ENCODE assay signal across 17 mouse cellular contexts in the genomic region with DNA sequence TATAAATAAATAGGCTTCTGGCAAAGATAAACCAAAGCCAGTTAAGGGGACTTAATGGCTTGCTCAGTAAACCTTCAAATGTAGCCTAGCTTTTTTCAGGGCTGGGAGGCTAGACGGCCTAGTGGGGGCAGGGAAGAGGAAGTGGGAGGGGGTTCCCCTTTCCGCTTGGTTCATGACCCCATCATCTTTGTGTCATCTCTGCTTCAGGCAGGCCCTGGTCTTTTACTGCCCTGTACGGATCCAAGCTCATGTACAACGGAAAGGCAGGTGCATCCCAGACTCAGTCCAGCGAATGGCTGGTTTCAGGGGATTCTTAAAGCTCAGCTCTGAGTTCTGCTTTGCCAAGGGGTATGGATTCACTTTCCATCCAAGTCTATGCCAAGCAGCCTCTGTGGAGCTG.
"Had no signal": no experiment of that assay in that cellular context is flagged by ENCODE, and none has a peak within 500 bp of the region (broad histone marks: within the 10 kb centered on the region; RNA-seq: fewer than 3 reads in every experiment).

No protein-coding gene starts in this region.

- H3K9me3 ChIP-seq: limb, embryonic 15.5 days; midbrain, embryonic 10.5 days; neural tube, embryonic 12.5 days had no signal

- H3K4me2 ChIP-seq: limb, embryonic 15.5 days; neural tube, embryonic 12.5 days had no signal

- H3K27ac ChIP-seq: kidney, postnatal 0 days; limb, embryonic 15.5 days; midbrain, embryonic 10.5 days; neural tube, embryonic 12.5 days; stomach, postnatal 0 days had no signal

- H3K9ac ChIP-seq: limb, embryonic 15.5 days; neural tube, embryonic 12.5 days had no signal

- DNase-seq: kidney, adult 11 months; kidney, adult 9 months; kidney, postnatal 36 days; layer of hippocampus, adult 9-11 months; layer of hippocampus, postnatal 36 days; lung, adult 18-20 months; midbrain, embryonic 14.5 days; retina, postnatal 1 day; right cerebral cortex, postnatal 4 days; spleen, adult 18-20 months; thymus, adult 18-20 months; thymus, postnatal 25 days had no signal

- H3K4me3 ChIP-seq: limb, embryonic 15.5 days; midbrain, embryonic 10.5 days; neural tube, embryonic 12.5 days had no signal

- H3K36me3 ChIP-seq: limb, embryonic 15.5 days; midbrain, embryonic 10.5 days; neural tube, embryonic 12.5 days had no signal
